Mouse (Mus musculus) frontal cortex, postnatal 25 days (tissue): ENCODE measurements around the gene Sstr4.
A peak's percentile ranks its signal among the peaks of the same experiment; 100 is the strongest.

Source experiments
- DNase-seq, 2 experiments: peaks; one replicate each; pipeline ENCODE4 v3.0.0; 2022; ENCODE audit warnings: low spot score in 2 of 2

Gene Sstr4

GRCm38 (mm10) chr2:148393846-148394245, 1.3 kb upstream of the Sstr4 start:
- DNase-seq, result no peak

- DNase-seq, result no peak
Observed at GRCm38 (mm10) chr2:148396209-148396608, 1.1 kb downstream of the Sstr4 start.

- no peak for DNase-seq
Observed at GRCm38 (mm10) chr2:148397015-148397783, 2.1 kb downstream of the Sstr4 start.

- DNase-seq, result no peak
Observed at GRCm38 (mm10) chr2:148397784-148398100, 2.6 kb downstream of the Sstr4 start.

GRCm38 (mm10) chr2:148398901-148399685, 3.9 kb downstream of the Sstr4 start:
- no peak for DNase-seq

GRCm38 (mm10) chr2:148402227-148402626, 7.1 kb downstream of the Sstr4 start:
- DNase-seq, result no peak

- no peak for DNase-seq
Observed at GRCm38 (mm10) chr2:148404906-148405305, 9.8 kb downstream of the Sstr4 start.

GRCm38 (mm10) chr2:148406160-148406970, 11.2 kb downstream of the Sstr4 start:
- DNase-seq, result no peak

GRCm38 (mm10) chr2:148406971-148407869, 12.1 kb downstream of the Sstr4 start:
- DNase-seq, result no peak

GRCm38 (mm10) chr2:148407870-148408760, 13.0 kb downstream of the Sstr4 start, which contains the start of gene Thbd:
Gene Thbd, minus strand, starts transcription at chr2:148408188.
- no peak for DNase-seq

- no peak for DNase-seq
Observed at GRCm38 (mm10) chr2:148408761-148409120, 13.6 kb downstream of the Sstr4 start.

- DNase-seq, result peak; percentile 57 to 66
Observed at GRCm38 (mm10) chr2:148409141-148409540, 14.0 kb downstream of the Sstr4 start.

GRCm38 (mm10) chr2:148409821-148410220, 14.7 kb downstream of the Sstr4 start:
- DNase-seq, result no peak

GRCm38 (mm10) chr2:148419151-148419550, 24.0 kb downstream of the Sstr4 start:
- no peak for DNase-seq

GRCm38 (mm10) chr2:148419776-148420175, 24.6 kb downstream of the Sstr4 start:
- DNase-seq, result no peak

GRCm38 (mm10) chr2:148421112-148421511, 26.0 kb downstream of the Sstr4 start:
- no peak for DNase-seq

GRCm38 (mm10) chr2:148421706-148422105, 26.6 kb downstream of the Sstr4 start:
- no peak for DNase-seq

- no peak for DNase-seq
Observed at GRCm38 (mm10) chr2:148425709-148426382, 30.7 kb downstream of the Sstr4 start.

- no peak for DNase-seq
Observed at GRCm38 (mm10) chr2:148427553-148427952, 32.4 kb downstream of the Sstr4 start.

GRCm38 (mm10) chr2:148428523-148428922, 33.4 kb downstream of the Sstr4 start:
- DNase-seq, result no peak
